Mouse (Mus musculus): Measurements from ENCODE around the gene F11. TPM values are rescaled to one million over a fixed set of nuclear protein-coding genes. Genes with fewer than 3 reads are reported as not detected.

The F11 gene
- total RNA-seq, 2 experiments from 2014 or later: not detected

DNA sequence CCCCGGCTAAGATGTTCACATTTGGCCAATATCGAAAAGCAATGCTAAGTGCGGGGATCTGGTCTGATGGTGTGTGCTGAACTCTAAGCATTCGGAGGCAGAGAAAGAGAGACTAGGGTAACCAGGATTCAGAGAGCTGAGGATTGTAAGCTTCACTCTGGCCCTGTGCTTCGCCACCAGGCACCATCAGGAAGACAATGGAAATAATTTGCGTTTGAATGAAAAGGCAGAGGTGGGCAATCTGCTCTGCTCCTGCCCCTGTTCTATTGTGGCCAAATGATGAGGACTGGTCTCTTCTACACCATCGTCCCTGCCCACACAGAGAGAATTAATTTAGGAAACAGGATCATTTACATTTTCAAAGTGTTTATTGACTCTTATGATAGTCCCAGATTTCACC, 15.5 kb downstream of the F11 start:
- DNase-seq (ENCODE audit: low spot score in 2 of 2): no peak

DNA sequence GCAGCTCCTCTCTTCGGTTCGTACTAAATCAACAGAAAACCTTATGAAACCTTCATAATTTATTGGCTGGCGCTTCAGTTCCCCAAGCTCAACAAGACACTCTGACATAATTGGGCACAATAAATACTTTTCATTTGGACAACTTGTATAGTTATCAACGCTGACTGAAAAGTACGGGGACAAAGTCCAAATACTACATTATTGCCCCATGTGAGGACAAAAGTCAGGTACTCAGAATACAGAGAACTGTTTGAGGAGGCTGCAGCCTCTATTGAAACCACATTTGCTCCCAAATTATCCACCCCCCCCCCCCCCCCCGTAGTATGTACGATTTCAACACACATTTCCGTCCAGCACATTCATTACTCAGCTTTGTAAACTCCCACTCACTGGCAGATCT, 22.5 kb downstream of the F11 start:
- no peak for DNase-seq (ENCODE audit: low spot score in 2 of 2)

DNA sequence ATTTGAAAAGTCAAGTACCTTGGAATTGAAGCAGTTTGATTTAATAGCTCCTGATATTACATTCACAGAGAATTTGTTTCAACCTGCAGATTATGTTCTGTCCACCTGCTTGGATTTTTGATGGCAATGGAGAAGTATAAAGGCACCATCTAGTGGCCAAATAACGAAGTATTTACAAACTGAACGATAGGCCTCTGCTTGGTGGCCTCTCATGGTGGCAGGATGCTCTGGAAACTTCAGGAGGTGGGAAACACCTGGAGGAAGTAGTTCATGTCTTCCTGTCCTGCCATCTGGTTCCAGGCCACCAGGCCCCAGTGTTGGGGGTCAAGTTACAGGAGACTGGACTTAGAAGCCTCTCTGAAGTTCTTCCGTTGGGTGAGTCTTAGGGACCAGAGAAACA, 23.5 kb downstream of the F11 start:
- peak in 1 of 2 experiments; percentile 71 for DNase-seq (ENCODE audit: low spot score in 2 of 2)

DNA sequence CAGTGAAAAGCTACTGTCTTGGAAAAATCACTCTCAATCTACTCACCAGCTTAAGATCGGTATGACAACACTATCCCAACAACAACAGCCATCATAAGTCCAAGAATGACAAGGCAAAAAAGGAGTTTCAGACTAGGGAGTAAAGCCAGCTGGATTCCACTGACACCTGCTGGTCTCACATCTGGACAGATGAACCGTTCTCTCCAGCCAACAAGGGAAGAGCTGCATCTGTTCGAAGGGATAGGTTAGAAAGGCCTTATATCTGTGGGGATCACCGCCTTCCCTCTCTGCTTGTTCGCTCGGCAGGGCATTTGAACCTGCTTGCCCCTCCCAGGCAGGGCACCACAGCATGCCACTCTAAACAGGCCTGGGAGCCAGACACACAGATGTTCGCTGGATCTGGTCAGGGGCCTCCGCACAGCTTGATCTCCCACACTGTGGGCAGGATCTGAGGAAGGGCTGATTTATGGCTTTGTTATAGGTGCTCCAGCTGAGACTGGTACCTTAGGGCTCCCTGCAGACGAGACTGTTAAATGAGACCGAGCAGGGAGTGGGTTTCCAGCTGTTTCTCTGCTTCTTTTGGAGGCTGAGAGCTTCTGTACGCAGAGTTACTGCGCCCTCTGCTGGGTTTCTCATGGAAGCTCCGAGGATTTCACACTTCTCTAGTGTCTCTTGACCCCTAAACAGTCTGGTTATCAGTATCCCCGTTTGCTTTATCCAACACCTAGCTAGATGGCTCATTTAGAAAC, 25.5 kb downstream of the F11 start:
- peak; percentile 58 to 64 for DNase-seq (ENCODE audit: low spot score in 2 of 2)

DNA sequence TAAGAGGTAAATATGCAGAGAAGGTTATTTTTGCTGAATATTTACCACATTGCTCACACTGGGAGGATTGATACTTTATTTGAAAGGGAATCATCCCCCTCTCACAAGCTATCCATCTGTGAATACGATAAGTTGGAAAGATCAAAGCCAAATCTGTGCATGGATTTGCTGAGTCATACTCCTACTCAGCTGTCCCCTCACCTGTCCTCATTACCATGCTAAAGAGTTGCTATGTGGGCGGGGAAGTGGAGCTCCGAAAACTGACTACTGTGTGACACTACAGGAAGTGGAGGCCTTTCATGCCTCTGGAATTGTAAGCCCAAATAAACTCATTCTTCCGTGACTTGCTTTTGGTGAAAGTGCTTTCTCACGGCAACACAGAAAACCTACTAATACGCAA, 26.6 kb downstream of the F11 start:
- DNase-seq (ENCODE audit: low spot score in 2 of 2): peak in 1 of 2 experiments; percentile 9

DNA sequence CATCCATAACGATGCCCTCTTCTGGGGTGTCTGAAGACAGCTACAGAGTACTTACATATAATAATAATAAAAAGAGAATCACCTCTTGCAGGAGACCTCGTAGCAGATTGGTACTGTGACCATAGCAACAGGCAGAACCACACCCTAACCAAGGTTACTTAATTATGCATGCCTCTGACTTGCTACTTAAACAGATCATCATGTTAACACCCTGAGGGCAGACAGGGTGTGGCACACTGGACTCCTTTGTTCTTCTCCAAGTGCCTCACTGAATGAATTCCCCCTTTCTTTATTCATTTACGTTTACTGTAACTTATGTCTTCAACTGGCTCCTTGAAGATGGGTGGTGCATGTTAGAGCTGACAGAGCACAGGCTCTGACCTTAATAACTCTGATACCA, 28.6 kb downstream of the F11 start:
- DNase-seq (ENCODE audit: low spot score in 2 of 2): no peak

DNA sequence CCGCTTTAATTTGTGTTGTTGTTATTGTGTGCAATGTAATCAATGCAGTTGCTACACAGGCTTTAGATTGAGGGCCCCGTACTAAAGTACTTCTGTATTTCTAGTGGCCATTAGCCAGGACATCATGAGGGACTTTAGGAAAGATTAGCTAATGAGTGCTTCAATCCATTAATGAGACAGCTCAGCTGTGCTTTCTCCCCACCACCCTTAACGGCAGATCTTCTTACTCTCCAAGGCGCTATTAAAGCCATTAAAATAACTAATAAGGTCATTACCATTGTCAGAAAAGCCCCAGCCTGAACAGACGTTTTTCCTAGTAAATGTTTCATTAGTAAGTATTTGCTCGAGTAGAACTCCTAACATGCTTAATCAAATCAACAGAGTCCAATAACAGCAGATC, 59.4 kb downstream of the F11 start:
- DNase-seq (ENCODE audit: low spot score in 2 of 2): no peak

DNA sequence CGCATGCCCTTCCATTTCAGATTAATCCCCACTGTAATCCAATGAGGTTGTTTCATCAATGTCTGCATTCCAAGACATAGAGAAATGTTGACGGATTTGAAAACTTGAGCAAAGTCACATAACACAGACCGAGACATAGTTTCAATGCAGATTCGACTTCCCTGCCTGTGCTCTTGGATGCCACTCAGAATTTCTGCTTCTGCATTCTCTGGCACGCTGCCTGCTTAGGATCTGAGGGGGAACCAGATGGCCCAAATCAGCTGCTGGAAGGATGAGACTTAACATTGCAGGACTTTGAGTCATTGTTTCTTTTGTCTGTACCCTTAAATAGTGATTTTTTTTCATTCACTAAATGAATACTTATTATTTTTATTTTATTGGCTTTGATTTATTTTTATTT, 60.2 kb downstream of the F11 start:
- DNase-seq (ENCODE audit: low spot score in 2 of 2): peak; percentile 24 to 67

DNA sequence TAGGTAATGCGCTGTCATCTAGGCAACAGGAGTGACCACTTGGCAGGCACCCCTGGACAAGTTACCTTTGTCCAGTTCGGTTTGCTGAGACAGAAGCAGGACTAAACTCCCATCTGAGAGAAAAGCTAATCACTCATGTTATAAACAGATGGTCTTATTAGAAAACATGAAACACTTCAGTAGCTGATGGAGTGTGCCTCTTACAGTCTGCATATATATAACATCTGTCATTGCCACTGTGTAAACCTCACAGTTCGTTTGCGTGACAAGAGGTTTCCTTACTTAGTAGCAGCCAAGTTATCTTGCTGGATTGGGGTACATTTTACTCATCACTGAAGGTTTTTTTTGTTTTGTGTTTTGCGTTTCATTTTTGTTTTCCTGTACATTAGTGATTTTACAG, 64.5 kb downstream of the F11 start:
- no peak for DNase-seq (ENCODE audit: low spot score in 2 of 2)

DNA sequence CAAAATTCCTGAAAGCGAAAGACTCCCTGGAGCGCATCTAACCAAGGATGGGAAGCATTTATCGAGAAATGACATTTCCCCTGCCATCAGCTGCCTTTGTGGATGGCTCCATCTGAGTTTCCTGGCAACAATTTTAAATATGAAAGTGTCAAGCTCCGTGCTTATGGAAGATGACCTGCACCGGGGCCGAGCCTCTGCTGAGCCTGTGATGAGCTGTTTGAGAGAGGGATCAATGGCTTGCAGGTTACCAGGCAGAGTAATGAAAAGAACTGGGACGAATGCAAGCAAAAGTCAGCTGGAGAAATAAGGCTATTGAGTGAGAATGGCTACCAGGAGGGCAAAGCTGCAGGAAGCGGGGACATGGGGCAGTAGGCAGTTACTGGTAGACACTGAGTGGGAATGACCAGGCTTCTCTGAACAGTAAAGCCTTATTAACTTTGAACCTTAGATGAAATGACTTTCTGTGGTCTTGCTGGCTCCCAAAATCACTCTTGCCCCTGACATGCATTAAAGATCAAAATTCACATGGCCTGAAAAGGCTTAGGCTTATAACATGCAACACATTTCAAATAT, 65.8 kb downstream of the F11 start:
- no peak for DNase-seq (ENCODE audit: low spot score in 2 of 2)

Other genes starting within 250 kb of the F11 start
- gene Mtnr1a, start 192.9 kb downstream of the F11 start, total RNA-seq (2021): not detected
- not detected for gene Klkb1, start 32.8 kb upstream of the F11 start, total RNA-seq (2021)
- not detected for gene Gm45753, start 46.4 kb upstream of the F11 start, total RNA-seq (2021)
- gene Cyp4v3, start 71.2 kb upstream of the F11 start, total RNA-seq (2021): 1 to 10 TPM; 6.1 TPM
- gene Fam149a, start 120.3 kb upstream of the F11 start, total RNA-seq (2021): 10 to 100 TPM; 14.0 to 16.7 TPM
- gene Tlr3, start 149.0 kb upstream of the F11 start, total RNA-seq (2021): 1 to 10 TPM; 6.5 to 7.7 TPM
- gene Sorbs2, start 245.8 kb upstream of the F11 start, total RNA-seq (2021): 100 to 1,000 TPM; 158 to 166 TPM

Data from layer of hippocampus, postnatal 14 days (tissue).